Mouse (Mus musculus) liver, postnatal 0 days (tissue): Measurements from ENCODE around the gene Aspscr1. TPM values are rescaled to one million over a fixed set of nuclear protein-coding genes. Genes with fewer than 3 reads are reported as not detected.

Experiments
- ATAC-seq: fragments of 200-750 bp; cut with Nextera tagmentation; 2 replicates; pipeline ENCODE4 v1.8.0; 2017; ENCODE audit warnings: mild to moderate bottlenecking, moderate library complexity
- DNase-seq: peaks from one replicate; pipeline ENCODE4 v3.0.0-alpha.2; 2016
- H3K27ac ChIP-seq: fragments of 300-500 bp; sonication (generic); 2 replicates; pipeline ENCODE4 v1.5.1; 2014; ENCODE audit warnings: antibody characterized with exemption, moderate library complexity, mild to moderate bottlenecking, low read depth
- H3K27me3 ChIP-seq: fragments of 300-500 bp; sonication (generic); 2 replicates; pipeline ENCODE4 v1.6.1; 2014; ENCODE audit warnings: low read length, control low read depth, mixed read lengths; ENCODE audit not compliant: insufficient read depth
- H3K36me3 ChIP-seq: fragments of 300-500 bp; sonication (generic); replicated peaks from 2 replicates; pipeline ENCODE4 v1.6.1; 2014; ENCODE audit warnings: mild to moderate bottlenecking, control low read depth, low read length, moderate library complexity, mixed read lengths; ENCODE audit not compliant: insufficient read depth
- H3K4me1 ChIP-seq: fragments of 300-500 bp; sonication (generic); 2 replicates; pipeline ENCODE4 v1.6.1; 2014; ENCODE audit warnings: antibody characterized with exemption, mild to moderate bottlenecking, control low read depth; ENCODE audit not compliant: insufficient read depth
- H3K4me2 ChIP-seq: fragments of 300-500 bp; sonication (generic); 2 replicates; pipeline ENCODE4 v1.6.1; 2014; ENCODE audit warnings: low read depth, mild to moderate bottlenecking, low read length, moderate library complexity, mixed read lengths
- H3K4me3 ChIP-seq: fragments of 300-500 bp; sonication (generic); 2 replicates; pipeline ENCODE4 v1.5.1; 2014; ENCODE audit warnings: low read depth, low read length
- H3K9ac ChIP-seq: fragments of 300-500 bp; sonication (generic); replicated peaks from 2 replicates; pipeline ENCODE4 v1.6.1; 2014; ENCODE audit warnings: mild to moderate bottlenecking, moderate library complexity
- H3K9me3 ChIP-seq: fragments of 300-500 bp; sonication (generic); 2 replicates; pipeline ENCODE4 v1.6.1; 2016; ENCODE audit warnings: mild to moderate bottlenecking, control low read depth, low read length, mixed read lengths
- CTCF ChIP-seq: sonication (generic); IDR thresholded peaks from 2 replicates; pipeline ENCODE4 v1.5.1; 2016; ENCODE audit warnings: antibody characterized with exemption, low read depth
- EP300 ChIP-seq: IDR thresholded peaks from 2 replicates; pipeline ENCODE4 v1.6.1; 2016; ENCODE audit warnings: antibody characterized with exemption, low read depth, mild to moderate bottlenecking
- WGBS: fragments of 180-500 bp; shearing (Covaris S2); extraction: QIAGEN DNeasy Blood & Tissue Kit; methylation state at CpG from one replicate; pipeline ENCODE4 v1.1.7; 2014; ENCODE audit not compliant: insufficient replicate concordance; 5-methylcytosine and 5-hydroxymethylcytosine counted together
- polyA plus RNA-seq: library from polyadenylated mRNA; unstranded; fragments of >200 nt; fragmentation: Nextera tagmentation; extraction: Ambion mirVana; gene quantifications from 2 replicates; pipeline ENCODE4 v1.2.1, GENCODE M21; 2015

The Aspscr1 gene
- polyA plus RNA-seq, 1 experiment from 2014 or later = 56.8 TPM

- H3K27me3 ChIP-seq = no peaks in the 10 kb centered on the region
- H3K27ac ChIP-seq = no peak overlapping the region
- 82% methylated on average over 10 of the region's 10 CpGs for WGBS
- no peak for ATAC-seq
- no peak for DNase-seq
- H3K4me1 ChIP-seq = no peaks in the 10 kb centered on the region
- H3K9ac ChIP-seq = no peak overlapping the region
- no peak overlapping the region for H3K4me3 ChIP-seq
- H3K9me3 ChIP-seq = no peaks in the 10 kb centered on the region
- H3K36me3 ChIP-seq = peaks cover 18% of the 10 kb centered on the region
- no peak for TF ChIP-seq EP300
- TF ChIP-seq CTCF = no peak
- H3K4me2 ChIP-seq = no peak overlapping the region
Measured at GRCm38 (mm10) chr11:120697741-120698140, 25.0 kb downstream of the Aspscr1 start.

GRCm38 (mm10) chr11:120703696-120704454 is 31.1 kb downstream of the Aspscr1 start:
- no peak for DNase-seq
- Histone ChIP-seq H3K27ac (no peak overlapping the region), H3K9me3 (no peaks in the 10 kb centered on the region), H3K4me2 (no peak overlapping the region), H3K36me3 (peaks cover 9% of the 10 kb centered on the region; the same call in 1 of the 2 replicates), H3K9ac (no peak overlapping the region), H3K27me3 (no peaks in the 10 kb centered on the region), H3K4me1 (no peaks in the 10 kb centered on the region), H3K4me3 (no peak overlapping the region)
- 75% methylated on average over 15 of the region's 15 CpGs for WGBS
- no peak for ATAC-seq
- TF ChIP-seq CTCF = no peak
- TF ChIP-seq EP300 = no peak

GRCm38 (mm10) chr11:120704486-120705325 is 31.9 kb downstream of the Aspscr1 start:
- H3K9me3 ChIP-seq = no peaks in the 10 kb centered on the region
- H3K4me2 ChIP-seq = no peak overlapping the region
- no peaks in the 10 kb centered on the region for H3K27me3 ChIP-seq
- no peak for DNase-seq
- 65% methylated on average over 8 of the region's 8 CpGs for WGBS
- peaks cover 14% of the 10 kb centered on the region; the same call in 1 of the 2 replicates for H3K36me3 ChIP-seq
- H3K4me3 ChIP-seq = no peak overlapping the region
- no peak overlapping the region for H3K9ac ChIP-seq
- no peak for TF ChIP-seq CTCF
- no peaks in the 10 kb centered on the region for H3K4me1 ChIP-seq
- ATAC-seq = no peak
- H3K27ac ChIP-seq = no peak overlapping the region

GRCm38 (mm10) chr11:120706120-120706519 is 33.3 kb downstream of the Aspscr1 start:
- Histone ChIP-seq H3K27ac (no peak overlapping the region), H3K9ac (no peak overlapping the region), H3K4me3 (no peak overlapping the region), H3K9me3 (no peaks in the 10 kb centered on the region), H3K36me3 (peaks cover 15% of the 10 kb centered on the region; the same call in 1 of the 2 replicates), H3K4me2 (no peak overlapping the region), H3K4me1 (no peaks in the 10 kb centered on the region), H3K27me3 (no peaks in the 10 kb centered on the region)
- no peak for DNase-seq
- TF ChIP-seq EP300 (no peak), CTCF (no peak)
- WGBS = 64% methylated on average over 5 of the region's 5 CpGs
- ATAC-seq = no peak

GRCm38 (mm10) chr11:120707225-120707624 is 34.5 kb downstream of the Aspscr1 start:
- ATAC-seq (no peak), DNase-seq (no peak)
- WGBS = 69% methylated on average over 11 of the region's 12 CpGs
- no peak for TF ChIP-seq EP300
- TF ChIP-seq CTCF = no peak
- H3K9ac ChIP-seq = no peak overlapping the region
- no peak overlapping the region for H3K4me2 ChIP-seq
- peaks cover 16% of the 10 kb centered on the region; the same call in 1 of the 2 replicates for H3K36me3 ChIP-seq
- H3K27me3 ChIP-seq = no peaks in the 10 kb centered on the region
- H3K27ac ChIP-seq = no peak overlapping the region
- no peak overlapping the region for H3K4me3 ChIP-seq
- H3K4me1 ChIP-seq = no peaks in the 10 kb centered on the region
- H3K9me3 ChIP-seq = no peaks in the 10 kb centered on the region

GRCm38 (mm10) chr11:120707969-120708368 is 35.2 kb downstream of the Aspscr1 start:
- peaks cover 2% of the 10 kb centered on the region for H3K4me1 ChIP-seq
- no peak for TF ChIP-seq EP300
- TF ChIP-seq CTCF = no peak
- H3K4me3 ChIP-seq = no peak overlapping the region
- H3K9ac ChIP-seq = no peak overlapping the region
- no peaks in the 10 kb centered on the region for H3K9me3 ChIP-seq
- no peak overlapping the region for H3K4me2 ChIP-seq
- 69% methylated on average over 5 of the region's 5 CpGs for WGBS
- DNase-seq (no peak), ATAC-seq (no peak)
- peaks cover 14% of the 10 kb centered on the region; the same call in 1 of the 2 replicates for H3K36me3 ChIP-seq
- H3K27me3 ChIP-seq = no peaks in the 10 kb centered on the region
- no peak overlapping the region for H3K27ac ChIP-seq
